Mouse (Mus musculus): ENCODE results near the gene Tmem170b. TPM values are rescaled to one million over a fixed set of nuclear protein-coding genes. Genes with fewer than 3 reads are reported as not detected.
A peak's percentile ranks its signal among the peaks of the same experiment; 100 is the strongest.

Tmem170b gene
- total and polyA plus RNA-seq, 2 experiments from 2014 or later: 5.3 to 8.1 TPM

- Histone ChIP-seq H3K27ac (ENCODE audit: low read depth) (no peak overlapping the region), H3K4me3 (ENCODE audit: low read depth, low read length) (no peak overlapping the region), H3K9me3 (replicated peaks; ENCODE audit: control insufficient read depth, low read length) (no peaks in the 10 kb centered on the region; the same call in 1 of the 2 replicates), H3K27me3 (ENCODE audit: control insufficient read depth, insufficient read depth, low read length) (no peaks in the 10 kb centered on the region), H3K4me2 (ENCODE audit: low read depth, low read length) (no peak overlapping the region), H3K36me3 (replicated peaks; ENCODE audit: control insufficient read depth, insufficient read depth, low read length) (no peaks in the 10 kb centered on the region), H3K9ac (replicated peaks; ENCODE audit: low read depth, low read length) (no peak overlapping the region), H3K4me1 (ENCODE audit: control insufficient read depth, insufficient read depth) (no peaks in the 10 kb centered on the region)
- 87% methylated on average over 3 of the region's 3 CpGs for WGBS
- no peak for DNase-seq (ENCODE audit: low spot score)
- no peak for TF ChIP-seq CTCF (IDR thresholded peaks at IDR 0.05; ENCODE audit: low read depth)
- ATAC-seq (ENCODE audit: insufficient read depth, low read depth): no peak
These were observed 21.4 kb upstream of the Tmem170b start for GRCm38 (mm10) chr13:41584358-41584680.

- no peaks in the 10 kb centered on the region; the same call in 1 of the 2 replicates for H3K9me3 ChIP-seq (replicated peaks; ENCODE audit: control insufficient read depth, low read length)
- H3K4me1 ChIP-seq (ENCODE audit: control insufficient read depth, insufficient read depth): no peaks in the 10 kb centered on the region
- no peak overlapping the region for H3K9ac ChIP-seq (replicated peaks; ENCODE audit: low read depth, low read length)
- H3K27me3 ChIP-seq (ENCODE audit: control insufficient read depth, insufficient read depth, low read length): no peaks in the 10 kb centered on the region
- no peaks in the 10 kb centered on the region for H3K36me3 ChIP-seq (replicated peaks; ENCODE audit: control insufficient read depth, insufficient read depth, low read length)
- no peak overlapping the region for H3K4me2 ChIP-seq (ENCODE audit: low read depth, low read length)
- TF ChIP-seq EP300 (IDR thresholded peaks at IDR 0.05; ENCODE audit: low read depth) (no peak), CTCF (IDR thresholded peaks at IDR 0.05; ENCODE audit: low read depth) (no peak)
- no peak for ATAC-seq (ENCODE audit: insufficient read depth, low read depth)
- no peak for DNase-seq (ENCODE audit: low spot score)
- H3K27ac ChIP-seq (ENCODE audit: low read depth): no peak overlapping the region
- no peak overlapping the region for H3K4me3 ChIP-seq (ENCODE audit: low read depth, low read length)
- WGBS: 74% methylated on average over 4 of the region's 4 CpGs
These were observed 20.8 kb upstream of the Tmem170b start for GRCm38 (mm10) chr13:41584896-41585295.

DNA sequence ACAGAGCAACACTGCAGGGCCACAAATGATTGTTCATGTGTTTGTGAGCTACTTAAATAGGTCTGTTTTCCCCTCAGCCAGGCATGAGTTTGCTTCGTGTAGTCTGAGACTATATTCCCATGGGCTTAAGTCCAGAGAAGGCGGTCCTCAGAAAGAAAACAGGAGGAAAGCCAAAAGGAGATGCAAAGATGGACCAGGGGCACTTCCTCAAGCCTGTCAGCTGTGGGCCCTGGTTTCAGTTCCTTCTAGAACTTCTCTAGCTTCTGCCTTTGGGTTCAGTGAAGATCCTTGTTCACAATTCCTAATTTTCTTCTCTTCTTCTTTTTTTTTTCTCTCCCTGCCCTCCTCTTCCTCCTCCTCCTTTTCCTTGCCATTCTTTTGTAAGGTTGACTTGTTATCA lies 9.0 kb upstream of the Tmem170b start:
- Histone ChIP-seq H3K4me1 (ENCODE audit: control insufficient read depth, insufficient read depth) (no peaks in the 10 kb centered on the region), H3K9me3 (replicated peaks; ENCODE audit: control insufficient read depth, low read length) (no peaks in the 10 kb centered on the region), H3K27me3 (ENCODE audit: control insufficient read depth, insufficient read depth, low read length) (no peaks in the 10 kb centered on the region), H3K36me3 (replicated peaks; ENCODE audit: control insufficient read depth, insufficient read depth, low read length) (no peaks in the 10 kb centered on the region), H3K4me2 (ENCODE audit: low read depth, low read length) (no peak overlapping the region), H3K27ac (ENCODE audit: low read depth) (no peak overlapping the region), H3K9ac (replicated peaks; ENCODE audit: low read depth, low read length) (no peak overlapping the region), H3K4me3 (ENCODE audit: low read depth, low read length) (no peak overlapping the region)
- TF ChIP-seq CTCF (IDR thresholded peaks at IDR 0.05; ENCODE audit: low read depth) (no peak), EP300 (IDR thresholded peaks at IDR 0.05; ENCODE audit: low read depth) (no peak)
- 29% methylated on average over 2 of the region's 2 CpGs for WGBS
- DNase-seq (ENCODE audit: low spot score): no peak
- no peak for ATAC-seq (ENCODE audit: insufficient read depth, low read depth)

- no peak for TF ChIP-seq CTCF (IDR thresholded peaks at IDR 0.05; ENCODE audit: low read depth)
- TF ChIP-seq EP300 (IDR thresholded peaks at IDR 0.05; ENCODE audit: low read depth): no peak
- no peak for DNase-seq (ENCODE audit: low spot score)
- H3K27me3 ChIP-seq (ENCODE audit: control insufficient read depth, insufficient read depth, low read length): no peaks in the 10 kb centered on the region
These were observed 5.7 kb upstream of the Tmem170b start for GRCm38 (mm10) chr13:41599977-41600376.

GRCm38 (mm10) chr13:41601056-41601455 lies 4.7 kb upstream of the Tmem170b start:
- no peaks in the 10 kb centered on the region for H3K27me3 ChIP-seq (ENCODE audit: control insufficient read depth, insufficient read depth, low read length)
- no peaks in the 10 kb centered on the region for H3K9me3 ChIP-seq (replicated peaks; ENCODE audit: control insufficient read depth, low read length)
- no peak for ATAC-seq (ENCODE audit: insufficient read depth, low read depth)
- no peak overlapping the region for H3K4me3 ChIP-seq (ENCODE audit: low read depth, low read length)
- TF ChIP-seq CTCF (IDR thresholded peaks at IDR 0.05; ENCODE audit: low read depth): no peak
- no peak for TF ChIP-seq EP300 (IDR thresholded peaks at IDR 0.05; ENCODE audit: low read depth)
- no peak for DNase-seq (ENCODE audit: low spot score)
- H3K27ac ChIP-seq (ENCODE audit: low read depth): no peak overlapping the region
- no peaks in the 10 kb centered on the region for H3K36me3 ChIP-seq (replicated peaks; ENCODE audit: control insufficient read depth, insufficient read depth, low read length)
- peaks cover 8% of the 10 kb centered on the region; the same call in 1 of the 2 replicates for H3K4me1 ChIP-seq (ENCODE audit: control insufficient read depth, insufficient read depth)
- H3K4me2 ChIP-seq (ENCODE audit: low read depth, low read length): no peak overlapping the region
- WGBS: 78% methylated on average over 3 of the region's 3 CpGs
- no peak overlapping the region for H3K9ac ChIP-seq (replicated peaks; ENCODE audit: low read depth, low read length)

More at GRCm38 (mm10) chr13:41599977-41600376, 5.7 kb upstream of the Tmem170b start:
- no peak for ATAC-seq (ENCODE audit: insufficient read depth, low read depth)
- H3K27ac ChIP-seq (ENCODE audit: low read depth): no peak overlapping the region
- WGBS: 57% methylated on average over 4 of the region's 4 CpGs
- peaks cover 5% of the 10 kb centered on the region; the same call in 1 of the 2 replicates for H3K4me1 ChIP-seq (ENCODE audit: control insufficient read depth, insufficient read depth)
- H3K4me2 ChIP-seq (ENCODE audit: low read depth, low read length): no peak overlapping the region
- no peak overlapping the region for H3K4me3 ChIP-seq (ENCODE audit: low read depth, low read length)
- H3K9me3 ChIP-seq (replicated peaks; ENCODE audit: control insufficient read depth, low read length): no peaks in the 10 kb centered on the region
- H3K36me3 ChIP-seq (replicated peaks; ENCODE audit: control insufficient read depth, insufficient read depth, low read length): no peaks in the 10 kb centered on the region
- no peak overlapping the region for H3K9ac ChIP-seq (replicated peaks; ENCODE audit: low read depth, low read length)

GRCm38 (mm10) chr13:41603921-41604466 lies 1.7 kb upstream of the Tmem170b start:
- 80% methylated on average over 5 of the region's 5 CpGs for WGBS
- H3K9ac ChIP-seq (replicated peaks; ENCODE audit: low read depth, low read length): no peak overlapping the region
- peak; percentile 1 for DNase-seq (ENCODE audit: low spot score)
- H3K4me3 ChIP-seq (ENCODE audit: low read depth, low read length): no peak overlapping the region
- TF ChIP-seq EP300 (IDR thresholded peaks at IDR 0.05; ENCODE audit: low read depth): no peak
- no peak for TF ChIP-seq CTCF (IDR thresholded peaks at IDR 0.05; ENCODE audit: low read depth)
- H3K4me1 ChIP-seq (ENCODE audit: control insufficient read depth, insufficient read depth): peaks cover 10% of the 10 kb centered on the region
- H3K27me3 ChIP-seq (ENCODE audit: control insufficient read depth, insufficient read depth, low read length): no peaks in the 10 kb centered on the region
- H3K4me2 ChIP-seq (ENCODE audit: low read depth, low read length): no peak overlapping the region
- H3K27ac ChIP-seq (ENCODE audit: low read depth): no peak overlapping the region
- no peak for ATAC-seq (ENCODE audit: insufficient read depth, low read depth)
- no peaks in the 10 kb centered on the region for H3K36me3 ChIP-seq (replicated peaks; ENCODE audit: control insufficient read depth, insufficient read depth, low read length)
- no peaks in the 10 kb centered on the region for H3K9me3 ChIP-seq (replicated peaks; ENCODE audit: control insufficient read depth, low read length)

All from heart, postnatal 0 days (tissue).